ENCODE assay signal across 9 mouse cellular contexts in the genomic region with DNA sequence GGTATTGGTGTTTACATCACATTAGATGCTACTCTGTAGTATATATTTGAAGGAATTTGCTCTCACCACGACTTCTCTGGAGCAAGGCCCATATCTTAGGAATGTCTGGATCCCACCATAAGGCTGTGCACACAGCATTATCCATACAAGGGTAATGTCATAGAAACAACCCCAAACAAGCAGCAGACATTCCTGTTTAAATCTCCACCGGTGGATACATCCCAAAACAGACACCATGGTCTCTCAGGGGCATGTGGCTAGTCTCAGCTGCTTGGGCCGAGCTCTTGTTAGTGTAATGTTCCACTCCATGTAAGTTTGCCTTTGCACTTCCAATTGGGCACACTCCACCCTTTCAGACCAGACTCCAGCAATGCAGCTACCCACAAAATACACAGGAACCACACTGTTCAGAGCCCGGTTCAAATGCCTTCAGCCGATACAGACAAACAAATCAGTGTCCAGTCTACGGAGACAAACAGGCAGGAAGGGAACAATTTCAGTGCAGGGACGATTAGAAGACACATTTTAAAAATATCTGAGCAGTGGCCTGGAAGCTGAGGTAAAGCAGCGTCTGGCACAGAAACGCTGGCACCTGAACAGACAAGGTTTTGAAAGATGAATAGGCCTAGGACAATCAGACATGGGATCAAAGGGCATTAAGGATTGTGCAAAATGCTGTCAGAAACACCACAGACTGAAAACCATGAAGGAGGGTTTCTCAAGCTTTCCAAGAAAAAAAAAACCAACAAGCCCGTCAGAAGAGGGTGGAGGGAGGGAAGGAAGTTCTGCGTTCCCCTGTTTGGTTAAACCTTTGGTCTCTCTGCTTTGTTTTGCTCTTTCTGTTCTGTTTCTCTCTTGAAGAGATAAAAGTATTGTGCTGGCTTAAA. TPM values are rescaled to one million over a fixed set of nuclear protein-coding genes. Genes with fewer than 3 reads are reported as not detected.
DNase-seq lines count a peak whose midpoint lies in the region; ATAC-seq lines count a peak whose summit lies in the region.
"Had no signal": no experiment of that assay in that cellular context is flagged by ENCODE, and none has a peak within 500 bp of the region (broad histone marks: within the 10 kb centered on the region; RNA-seq: fewer than 3 reads in every experiment).

No protein-coding gene starts in this region.

- H3K27ac ChIP-seq in embryonic facial prominence, embryonic 13.5 days, result peak overlapping the region; percentile 80
- no peak overlapping the region for H3K27ac ChIP-seq in hindbrain, embryonic 11.5 days (ENCODE audit: low read depth, low read length)
- no peak overlapping the region for H3K27ac ChIP-seq in liver, embryonic 15.5 days (replicated peaks)
- peak overlapping the region; percentile 50 for H3K27ac ChIP-seq in neural tube, embryonic 13.5 days (replicated peaks)

- peak; percentile 24 for DNase-seq in kidney, adult 9 months
- DNase-seq in kidney, postnatal 25 days, result no peak
- DNase-seq in hindbrain, embryonic 11.5 days (ENCODE audit: low spot score), result peak; percentile 18
- no peak for DNase-seq in layer of hippocampus, postnatal 14 days (ENCODE audit: low spot score in 2 of 2)
- no peak for DNase-seq in left cerebral cortex, adult 8-10 months (ENCODE audit: low spot score in 2 of 2)

- ATAC-seq in embryonic facial prominence, embryonic 13.5 days (ENCODE audit: insufficient number of reproducible peaks, insufficient read depth, low FRiP score, low TSS enrichment, low read depth), result no peak
- ATAC-seq in hindbrain, embryonic 11.5 days (ENCODE audit: low FRiP score), result no peak
- ATAC-seq in liver, embryonic 15.5 days (ENCODE audit: insufficient read depth), result no peak
- no peak for ATAC-seq in neural tube, embryonic 13.5 days (ENCODE audit: low read depth)
- ATAC-seq: Patski had no signal

- peaks cover 26% of the 10 kb centered on the region for H3K4me1 ChIP-seq in embryonic facial prominence, embryonic 13.5 days
- peaks cover 5% of the 10 kb centered on the region; the same call in 1 of the 2 replicates for H3K4me1 ChIP-seq in hindbrain, embryonic 11.5 days (replicated peaks; ENCODE audit: control insufficient read depth, insufficient read depth, low read length)
- H3K4me1 ChIP-seq in liver, embryonic 15.5 days (replicated peaks), result 0 out of 2 replicates have a peak, but pooled peaks cover 2% of the 10 kb centered on the region
- H3K4me1 ChIP-seq in neural tube, embryonic 13.5 days (replicated peaks), result peaks cover 33% of the 10 kb centered on the region

- peak overlapping the region; percentile 80 for H3K4me2 ChIP-seq in embryonic facial prominence, embryonic 13.5 days
- peak overlapping the region; percentile 89 for H3K4me2 ChIP-seq in hindbrain, embryonic 11.5 days (replicated peaks; ENCODE audit: low read depth, low read length)
- H3K4me2 ChIP-seq in liver, embryonic 15.5 days, result peak overlapping the region; percentile 67
- peak overlapping the region; percentile 80 for H3K4me2 ChIP-seq in neural tube, embryonic 13.5 days

- peak overlapping the region; percentile 98 for H3K9ac ChIP-seq in embryonic facial prominence, embryonic 13.5 days
- H3K9ac ChIP-seq in hindbrain, embryonic 11.5 days (ENCODE audit: low read depth, low read length), result no peak overlapping the region
- no peak overlapping the region for H3K9ac ChIP-seq in liver, embryonic 15.5 days
- peak overlapping the region; percentile 98 for H3K9ac ChIP-seq in neural tube, embryonic 13.5 days

- H3K4me3 ChIP-seq in embryonic facial prominence, embryonic 13.5 days, result peak overlapping the region; percentile 91
- peak overlapping the region; percentile 8; the same call in 1 of the 2 replicates for H3K4me3 ChIP-seq in hindbrain, embryonic 11.5 days (ENCODE audit: low read depth, low read length)
- H3K4me3 ChIP-seq in liver, embryonic 15.5 days (replicated peaks), result peak overlapping the region; percentile 61; the same call in 1 of the 2 replicates
- H3K4me3 ChIP-seq in neural tube, embryonic 13.5 days, result peak overlapping the region; percentile 90

- no peaks in the 10 kb centered on the region for H3K36me3 ChIP-seq in embryonic facial prominence, embryonic 13.5 days
- no peaks in the 10 kb centered on the region for H3K36me3 ChIP-seq in hindbrain, embryonic 11.5 days (ENCODE audit: control insufficient read depth, insufficient read depth, low read length)
- no peaks in the 10 kb centered on the region for H3K36me3 ChIP-seq in liver, embryonic 15.5 days (replicated peaks)
- H3K36me3 ChIP-seq in neural tube, embryonic 13.5 days, result no peaks in the 10 kb centered on the region

- peaks cover 6% of the 10 kb centered on the region; the same call in 1 of the 2 replicates for H3K27me3 ChIP-seq in embryonic facial prominence, embryonic 13.5 days
- no peaks in the 10 kb centered on the region for H3K27me3 ChIP-seq in hindbrain, embryonic 11.5 days (ENCODE audit: control insufficient read depth, insufficient read depth, low read length)
- peaks cover 38% of the 10 kb centered on the region for H3K27me3 ChIP-seq in liver, embryonic 15.5 days
- H3K27me3 ChIP-seq in neural tube, embryonic 13.5 days, result no peaks in the 10 kb centered on the region
- H3K27me3 ChIP-seq: Patski had no signal

- WGBS in embryonic facial prominence, embryonic 13.5 days, result 11% methylated on average over 11 of the region's 11 CpGs
- WGBS in hindbrain, embryonic 11.5 days, result 28% methylated on average over 11 of the region's 11 CpGs
- 25% methylated on average over 11 of the region's 11 CpGs for WGBS in liver, embryonic 15.5 days (ENCODE audit: insufficient replicate concordance)
- 15% methylated on average over 11 of the region's 11 CpGs for WGBS in neural tube, embryonic 13.5 days

- H3K9me3 ChIP-seq in embryonic facial prominence, embryonic 13.5 days, result no peaks in the 10 kb centered on the region
- H3K9me3 ChIP-seq in hindbrain, embryonic 11.5 days (ENCODE audit: control insufficient read depth, low read length), result no peaks in the 10 kb centered on the region
- H3K9me3 ChIP-seq in liver, embryonic 15.5 days (replicated peaks), result no peaks in the 10 kb centered on the region
- H3K9me3 ChIP-seq in neural tube, embryonic 13.5 days, result no peaks in the 10 kb centered on the region

RNA-seq across cellular contexts. Expression of a gene that starts 1.8 kb away (rescaled TPM):
- 2.0 and 2.1 TPM in 2 replicates for polyA plus RNA-seq in embryonic facial prominence, embryonic 13.5 days (2015; fragmentation: Nextera tagmentation; extraction: Ambion mirVana)
- polyA plus RNA-seq in hindbrain, embryonic 11.5 days (2014; fragmentation: Nextera tagmentation; extraction: Ambion mirVana), result 1.5 and 2.0 TPM in 2 replicates
- 0.14 and 0.21 TPM in 2 replicates for polyA plus RNA-seq in liver, embryonic 15.5 days (2015; fragmentation: Nextera tagmentation; extraction: Ambion mirVana)
- polyA plus RNA-seq in neural tube, embryonic 13.5 days (2015; fragmentation: Nextera tagmentation; extraction: Ambion mirVana), result 1.6 and 1.7 TPM in 2 replicates
- 1 to 10 TPM; 5.6 to 7.2 TPM for total RNA-seq in layer of hippocampus, postnatal 14 days (2021)
- 10 to 100 TPM in 2 of 4 experiments, 1 to 10 TPM in 2; 9.3 to 11.8 (median 10.4) TPM for total RNA-seq in left cerebral cortex, adult 8-10 months (2022)

Comparison
In these comparisons a context has a peak if more than half of its experiments do, and no peak if none do; other contexts are left out.
1. DNase-seq: peak in kidney, adult 9 months (single experiment) and hindbrain, embryonic 11.5 days (single experiment); none in kidney, postnatal 25 days (0 of 2), layer of hippocampus, postnatal 14 days (0 of 2) and left cerebral cortex, adult 8-10 months (0 of 2).
2. H3K27ac ChIP-seq: peak in embryonic facial prominence, embryonic 13.5 days (single experiment) and neural tube, embryonic 13.5 days (single experiment); none in hindbrain, embryonic 11.5 days (single experiment) and liver, embryonic 15.5 days (single experiment).
3. H3K4me3 ChIP-seq: peak in every context shown above with its lines; median percentile 91 in embryonic facial prominence, embryonic 13.5 days; 90 in neural tube, embryonic 13.5 days; 61 in liver, embryonic 15.5 days; 8 in hindbrain, embryonic 11.5 days.
4. H3K9ac ChIP-seq: peak in embryonic facial prominence, embryonic 13.5 days (single experiment) and neural tube, embryonic 13.5 days (single experiment); none in hindbrain, embryonic 11.5 days (single experiment) and liver, embryonic 15.5 days (single experiment).
5. Peak in every context shown above with its lines, with median percentiles within 50 percentile points of each other: H3K4me2 ChIP-seq.